Mouse (Mus musculus) cerebellum, postnatal 36 days (tissue): ENCODE measurements around the gene Adgrv1.

Source experiments
- DNase-seq, 2 experiments: peaks; one replicate each; pipeline ENCODE4 v3.0.0; 2021 to 2022; ENCODE audit warnings: mixed read lengths in 2 of 2

Adgrv1 gene

DNA sequence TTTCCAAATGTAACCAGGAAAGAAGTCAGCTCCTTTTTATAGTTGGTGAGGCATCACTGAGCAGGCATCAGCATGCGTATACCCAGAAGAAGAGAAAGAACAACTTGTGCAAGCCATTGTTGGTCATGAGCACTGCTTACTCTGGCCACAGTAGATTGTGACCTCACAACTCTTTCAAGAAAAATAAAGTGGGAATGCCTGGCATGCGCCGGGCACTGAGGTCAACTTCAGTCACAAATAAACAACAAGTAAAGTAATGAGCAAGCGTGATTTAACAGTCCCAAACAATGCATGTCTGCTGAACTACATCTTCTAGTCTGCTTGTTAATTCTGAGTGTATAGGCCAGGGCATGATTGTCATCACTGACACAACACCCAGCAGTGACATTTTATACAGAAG is 499.6 kb downstream of the Adgrv1 start:
- DNase-seq, result no peak

DNA sequence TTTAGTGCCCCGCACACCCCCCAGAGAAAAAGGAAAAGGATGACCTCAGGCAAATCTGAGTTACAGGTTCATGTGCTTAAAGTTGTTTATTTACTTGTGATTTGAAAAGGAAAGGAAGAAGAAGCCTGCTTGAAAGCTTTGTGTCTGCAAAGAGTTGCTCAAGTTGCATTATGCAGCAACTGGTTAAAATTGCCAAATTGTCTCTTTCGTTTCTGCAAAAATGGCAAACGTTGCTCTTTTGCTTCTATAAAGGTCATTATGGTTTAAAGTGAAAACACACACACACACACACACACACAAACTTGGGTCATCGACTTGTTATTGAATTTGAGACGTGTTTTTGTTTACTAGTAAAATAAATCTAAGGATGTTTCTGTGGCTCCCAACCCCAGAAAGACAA is 500.3 kb downstream of the Adgrv1 start:
- DNase-seq, result no peak

DNA sequence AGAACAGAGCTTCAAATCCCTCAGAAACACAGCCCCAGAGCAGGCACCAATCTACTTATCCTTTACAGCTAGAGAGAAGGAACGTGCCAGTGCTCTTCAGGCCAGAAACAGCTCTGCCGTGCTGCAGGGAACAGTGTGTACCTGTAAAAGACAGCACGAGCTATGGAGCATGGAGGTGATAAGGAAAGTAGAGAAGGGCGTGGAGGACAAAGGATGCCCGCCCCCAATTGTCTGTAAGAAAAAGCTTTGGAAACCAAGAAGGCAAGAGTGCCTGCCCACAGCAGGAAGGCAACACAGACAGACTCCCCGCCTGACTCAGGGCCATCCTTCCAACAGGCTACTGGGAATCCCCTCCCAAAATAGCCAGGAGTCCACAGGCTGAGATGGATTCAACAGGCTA is 501.1 kb downstream of the Adgrv1 start:
- DNase-seq, result no peak

DNA sequence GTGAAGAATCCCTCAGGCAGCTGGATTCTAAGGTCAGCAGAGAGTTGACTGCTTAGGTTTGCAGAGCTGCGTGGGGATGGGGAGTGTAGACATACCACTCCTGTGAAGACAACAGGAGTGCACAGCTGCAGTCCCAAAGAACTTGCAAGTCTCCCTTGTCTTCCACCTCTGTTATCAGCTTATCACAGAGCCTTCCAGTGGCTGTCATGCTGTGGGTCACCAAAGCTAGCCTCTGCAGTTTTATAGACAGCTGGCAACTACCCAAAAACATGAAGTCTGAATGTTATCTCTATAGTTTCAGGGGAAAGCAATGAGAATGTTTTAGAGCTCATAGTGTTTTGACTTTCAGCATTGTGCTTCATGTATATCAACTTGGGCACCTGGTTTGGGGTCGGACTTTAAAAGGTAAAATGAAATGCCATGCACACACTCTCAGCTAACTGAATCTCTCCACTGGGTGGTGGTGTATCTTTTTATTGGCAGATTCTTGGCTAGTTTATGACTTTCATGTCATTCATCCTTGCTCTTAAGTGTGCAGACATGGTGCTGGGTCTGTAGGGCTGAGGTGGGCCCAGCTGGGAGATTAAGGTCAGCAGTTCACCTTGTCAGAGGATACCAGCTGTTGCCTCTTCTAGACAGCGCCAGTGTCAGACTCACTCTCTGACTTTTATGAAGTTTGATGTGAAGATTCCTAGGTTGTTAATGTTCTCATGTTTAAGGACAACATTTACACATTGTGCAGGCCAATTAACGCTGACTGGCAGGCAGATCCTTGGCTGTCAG is 502.0 kb downstream of the Adgrv1 start:
- DNase-seq, result no peak

DNA sequence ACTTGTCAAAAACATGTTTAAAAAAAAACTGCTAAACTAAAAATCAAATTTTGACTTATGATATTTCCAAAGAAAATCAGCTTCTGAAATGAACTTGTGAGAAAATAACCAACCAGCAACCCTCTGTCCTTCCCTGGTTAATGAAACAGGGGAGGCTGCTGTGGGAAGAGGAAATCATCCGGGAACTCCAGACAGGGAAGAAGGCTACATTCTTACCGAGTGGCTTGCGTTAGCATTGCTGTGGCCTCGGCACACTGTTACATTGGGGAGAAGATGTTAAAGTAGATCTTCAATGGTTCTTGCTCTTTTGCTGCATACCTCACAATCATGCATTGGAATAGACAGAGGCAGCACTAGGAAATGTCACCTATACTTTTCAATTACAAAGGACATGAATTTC is 507.1 kb downstream of the Adgrv1 start:
- DNase-seq, result no peak

DNA sequence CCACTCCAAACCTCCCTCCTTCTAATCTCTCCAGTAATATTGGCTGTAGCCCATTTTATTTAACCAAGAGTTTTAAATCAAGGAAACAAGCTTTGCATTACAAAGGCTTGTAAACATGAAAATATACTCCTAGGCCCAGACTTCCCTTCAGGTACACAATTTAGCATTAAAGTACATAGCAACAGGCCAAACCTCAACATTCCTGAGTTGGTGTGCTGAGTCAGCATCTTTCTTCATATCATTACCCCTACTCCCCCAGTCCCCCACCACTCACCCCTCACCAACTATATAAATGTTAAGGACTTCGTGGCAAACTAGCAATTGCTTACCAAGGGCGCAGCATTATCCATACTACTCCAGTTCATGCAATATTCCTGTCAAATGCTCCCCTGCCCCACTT is 510.7 kb downstream of the Adgrv1 start:
- no peak for DNase-seq

DNA sequence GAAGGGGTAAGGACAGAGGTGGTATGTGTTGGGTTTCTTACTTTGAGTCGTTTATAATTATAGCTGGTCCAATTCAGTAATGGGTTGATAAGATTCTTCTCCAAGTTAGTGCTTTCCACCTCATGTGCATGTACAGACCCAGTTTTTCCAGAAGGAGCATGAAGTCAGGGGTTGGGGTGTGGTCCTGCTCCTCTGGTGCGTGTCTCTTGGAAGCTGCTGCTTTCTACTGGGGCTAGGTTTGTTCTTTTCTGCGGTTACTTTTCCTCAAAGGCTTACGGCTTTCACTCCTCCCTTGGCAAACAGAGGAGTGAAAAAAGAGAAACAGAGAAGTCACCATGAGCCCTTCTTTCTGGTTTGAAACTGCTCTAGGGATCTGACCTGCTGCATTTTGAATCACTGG is 522.5 kb downstream of the Adgrv1 start:
- no peak for DNase-seq

DNA sequence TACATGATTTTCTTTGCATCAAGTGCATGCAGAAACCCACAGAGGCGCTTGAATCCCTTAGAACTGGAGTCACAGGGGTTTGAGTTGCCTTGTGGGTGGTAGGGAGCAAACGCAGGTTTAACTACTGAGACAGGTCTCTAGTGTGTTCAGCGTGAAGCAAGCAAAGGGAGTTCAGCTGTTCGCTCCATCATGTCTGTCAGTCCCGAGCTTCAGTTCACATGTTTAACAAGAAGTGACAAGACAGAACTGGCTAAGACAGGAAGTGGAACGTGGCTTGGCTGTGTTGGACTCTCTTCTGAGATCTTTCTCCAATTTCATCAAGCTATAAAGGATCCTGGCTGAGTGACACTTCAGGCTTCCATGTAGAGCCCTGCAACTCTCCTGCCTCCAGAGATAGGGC is 523.3 kb downstream of the Adgrv1 start:
- DNase-seq, result no peak

DNA sequence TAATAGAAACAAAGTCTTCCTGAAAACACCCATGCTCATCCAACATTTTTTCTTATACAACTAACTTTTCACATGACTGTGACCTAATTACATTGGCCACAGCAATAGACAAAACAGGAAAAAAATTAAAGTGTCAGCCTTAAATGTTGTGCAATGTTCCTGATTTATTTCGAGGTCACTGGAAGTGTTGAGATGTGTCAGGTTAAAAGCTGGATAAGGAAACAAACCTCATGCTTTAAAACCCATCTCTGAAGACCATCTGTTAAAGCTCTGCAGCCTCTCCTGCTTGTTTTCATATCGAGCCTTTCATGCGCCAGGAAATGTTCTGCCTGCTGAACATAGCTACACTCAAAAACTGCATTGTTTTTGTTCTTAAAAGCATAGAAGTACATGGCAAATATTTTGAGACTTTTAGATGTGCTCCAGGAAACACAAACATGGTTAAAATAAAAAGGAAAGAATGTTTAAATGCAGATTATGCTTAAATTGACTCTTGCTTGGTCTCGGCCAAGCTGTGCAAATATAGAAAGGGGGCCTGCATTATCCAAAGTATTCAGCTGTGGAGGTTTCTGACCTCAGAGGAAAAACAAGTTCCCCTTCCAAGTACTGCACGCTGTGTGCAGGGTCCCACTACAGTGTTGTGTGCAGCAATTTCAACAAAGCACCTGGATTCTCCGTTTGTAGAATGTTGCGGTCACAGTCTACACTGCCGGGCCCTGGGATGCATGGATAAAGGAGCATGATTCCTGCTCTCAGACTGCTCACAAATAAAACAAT is 524.2 kb downstream of the Adgrv1 start:
- DNase-seq, result no peak

DNA sequence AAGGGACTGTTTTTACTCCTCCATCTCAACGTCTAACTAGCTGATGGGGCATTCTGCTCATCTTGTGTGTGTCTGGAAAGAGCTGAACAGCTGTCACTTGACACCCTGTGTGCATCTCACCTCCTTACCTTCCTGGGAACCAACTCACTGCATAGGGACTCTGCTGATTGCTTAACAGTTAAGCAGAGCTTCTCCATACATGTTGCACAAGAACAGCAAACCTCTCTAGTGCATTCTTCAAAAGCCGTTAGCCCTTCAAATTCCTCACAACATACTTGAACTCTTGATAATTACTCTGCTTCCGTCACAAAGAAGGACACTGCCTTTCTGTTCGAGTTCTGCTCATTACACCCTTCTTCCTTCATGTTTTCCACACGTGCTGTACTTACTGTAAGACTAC is 525.5 kb downstream of the Adgrv1 start:
- no peak for DNase-seq

DNA sequence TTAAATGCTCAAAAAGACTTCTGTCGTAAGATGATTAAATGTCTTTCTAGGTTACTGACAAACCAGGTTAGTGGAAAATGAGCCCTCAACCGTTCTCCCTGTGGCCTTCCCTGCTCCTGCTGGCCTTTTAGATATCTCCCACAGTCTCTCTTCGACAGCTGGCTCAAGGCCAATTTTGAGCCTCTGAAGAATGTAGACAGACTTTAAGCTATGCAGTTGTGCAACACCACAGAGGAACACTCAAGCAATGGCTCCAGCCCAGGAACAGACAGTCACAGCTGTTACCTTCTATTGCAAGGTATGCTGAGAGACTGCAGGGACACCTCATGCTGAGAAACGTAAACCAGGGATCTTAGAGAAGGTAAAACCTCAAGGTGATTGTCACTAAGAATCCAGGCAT is 529.2 kb downstream of the Adgrv1 start:
- DNase-seq, result no peak

DNA sequence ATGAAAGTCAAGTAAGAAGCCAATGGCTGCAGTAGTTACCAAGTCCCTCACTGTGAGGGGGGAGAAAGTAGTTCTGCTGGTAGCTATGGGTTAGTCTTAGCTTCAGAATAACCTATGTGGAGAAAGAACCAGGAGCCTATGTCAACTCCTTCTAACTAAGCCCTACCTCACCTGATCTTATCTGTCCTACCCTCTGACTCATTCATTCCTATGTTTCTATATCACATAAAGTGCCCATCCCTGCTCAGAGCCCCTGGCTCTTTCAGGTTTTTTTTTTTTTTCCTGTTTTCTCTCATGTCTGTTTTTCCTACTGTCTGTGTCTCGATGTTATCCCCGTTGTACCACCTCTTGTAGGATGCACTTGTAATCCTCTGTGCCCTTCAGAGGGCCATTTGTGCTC is 536.5 kb downstream of the Adgrv1 start:
- DNase-seq, result no peak

DNA sequence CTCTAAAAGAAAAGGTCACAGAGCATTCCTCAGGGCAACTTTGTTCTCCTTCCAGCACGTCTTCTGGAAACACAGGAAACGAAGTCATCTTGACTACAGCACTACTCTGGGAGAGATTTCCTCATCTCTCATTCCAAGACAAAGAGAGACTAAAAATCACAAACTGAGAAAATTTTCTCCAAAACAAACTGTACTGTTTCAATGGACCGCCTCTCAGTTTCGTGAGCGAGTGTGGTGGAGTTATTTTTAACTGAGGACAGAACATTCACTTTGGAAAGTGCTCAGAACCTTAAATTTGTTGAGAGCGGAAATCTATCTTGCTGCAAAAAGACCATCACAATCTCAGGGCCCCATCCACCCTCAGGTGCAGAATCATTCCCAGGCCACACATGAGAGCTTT is 538.4 kb downstream of the Adgrv1 start:
- DNase-seq, result no peak

DNA sequence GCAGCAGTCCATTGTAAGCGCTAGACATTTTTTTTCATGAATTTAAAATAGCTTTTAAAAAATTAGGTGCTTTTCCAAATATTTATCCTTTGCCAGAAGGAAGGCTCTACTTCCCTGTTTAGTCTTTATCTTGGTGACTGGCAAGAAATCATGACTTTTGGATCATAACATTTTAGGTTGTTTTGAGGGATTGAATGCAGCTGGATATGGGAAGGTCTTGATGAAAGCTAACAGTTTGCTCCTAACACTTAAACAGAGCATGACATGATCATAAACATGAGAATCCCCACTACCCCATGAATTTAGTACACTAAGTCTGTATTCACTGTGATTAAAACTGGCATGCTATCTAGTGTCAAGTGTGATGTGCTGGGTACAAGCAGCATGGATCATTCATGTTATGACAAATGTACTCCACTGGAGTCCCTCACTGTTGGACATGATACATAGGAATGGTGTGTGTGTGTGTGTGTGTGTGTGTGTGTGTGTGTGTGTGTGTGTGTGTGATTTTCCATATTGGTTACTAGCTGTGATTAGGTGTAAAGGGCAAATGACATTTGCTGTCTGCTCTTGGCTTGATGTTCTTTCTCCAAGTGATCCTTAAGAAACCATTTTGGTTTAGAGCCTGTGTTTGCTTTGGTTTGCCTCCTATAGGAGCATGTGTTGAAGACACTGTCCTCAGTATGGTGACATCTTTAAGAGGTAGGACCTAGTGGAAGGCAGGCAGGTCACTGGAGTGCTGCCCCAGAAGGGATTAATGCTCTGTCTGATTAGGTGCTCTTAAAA is 542.7 kb downstream of the Adgrv1 start:
- DNase-seq, result no peak

DNA sequence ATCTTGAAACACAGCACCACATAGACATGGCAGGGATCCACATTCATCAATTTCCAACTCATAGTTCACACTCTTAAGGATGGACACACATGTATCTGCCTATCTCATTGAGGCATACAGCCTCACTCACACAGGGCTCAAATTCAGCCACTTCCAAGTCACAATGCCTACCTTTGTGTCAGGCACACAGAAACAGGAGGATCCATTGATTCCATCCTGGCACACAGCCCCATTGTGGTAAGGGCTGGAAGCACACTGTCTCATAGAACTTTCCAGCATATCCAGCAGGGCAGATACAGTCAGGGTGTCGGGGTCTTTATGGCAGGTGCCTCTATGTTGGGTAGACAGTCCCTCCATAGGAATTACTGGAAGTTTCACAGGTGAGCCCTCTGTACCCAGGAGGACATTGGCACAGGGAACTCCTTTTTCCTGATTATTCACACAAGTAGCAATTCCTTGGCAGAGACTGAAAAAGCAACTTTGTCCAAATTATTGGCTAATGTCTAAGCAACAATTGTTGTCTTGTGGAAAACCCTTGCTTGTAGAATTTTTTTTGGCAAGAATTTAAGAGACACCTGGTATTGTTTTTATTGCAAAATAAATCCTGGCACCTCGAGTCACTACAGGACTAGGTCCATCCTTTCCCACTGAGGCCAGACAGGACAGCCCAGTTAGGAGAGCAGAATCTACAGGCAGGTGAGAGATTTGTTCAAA is 545.8 kb downstream of the Adgrv1 start:
- DNase-seq, result peak in 1 of 2 experiments; percentile 5

DNA sequence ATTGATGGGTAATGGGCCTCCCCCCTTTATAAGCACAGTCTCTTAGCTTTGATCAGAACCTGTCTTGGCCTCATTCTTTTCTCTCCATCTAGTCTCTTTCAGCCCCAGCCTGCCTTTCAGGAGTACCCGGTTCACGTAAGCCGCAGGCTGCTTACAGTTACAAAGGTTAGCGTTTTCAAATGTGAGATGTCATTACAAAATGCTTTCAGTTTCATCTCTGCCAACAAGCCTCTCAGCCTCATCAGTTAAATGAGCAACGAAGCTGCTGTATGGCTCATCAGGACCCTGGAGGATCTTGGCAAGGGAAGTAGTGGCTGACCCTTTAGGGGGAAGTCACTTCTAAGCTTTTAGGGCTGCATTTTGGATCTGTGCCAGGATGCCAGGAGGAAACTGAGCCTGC is 560.7 kb downstream of the Adgrv1 start:
- no peak for DNase-seq

DNA sequence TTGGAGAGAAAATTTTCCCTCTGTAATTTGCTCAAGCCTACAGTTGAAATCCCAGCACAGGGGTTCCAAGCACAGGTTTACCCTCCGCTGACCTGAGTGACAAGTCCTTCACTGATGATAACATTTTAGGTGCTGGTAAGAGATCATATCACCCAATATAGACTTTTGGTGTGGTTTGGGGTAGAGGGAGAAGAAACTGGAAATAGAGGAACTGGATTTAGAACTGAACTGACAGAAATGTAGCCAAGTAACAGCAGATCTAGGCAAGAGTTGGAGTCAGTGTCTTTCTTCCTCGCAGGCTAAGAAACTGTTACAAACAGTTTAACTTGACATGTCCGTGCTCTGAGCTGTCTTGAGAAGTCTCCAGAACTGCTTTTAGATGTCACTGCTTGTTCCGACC is 581.5 kb downstream of the Adgrv1 start:
- no peak for DNase-seq

DNA sequence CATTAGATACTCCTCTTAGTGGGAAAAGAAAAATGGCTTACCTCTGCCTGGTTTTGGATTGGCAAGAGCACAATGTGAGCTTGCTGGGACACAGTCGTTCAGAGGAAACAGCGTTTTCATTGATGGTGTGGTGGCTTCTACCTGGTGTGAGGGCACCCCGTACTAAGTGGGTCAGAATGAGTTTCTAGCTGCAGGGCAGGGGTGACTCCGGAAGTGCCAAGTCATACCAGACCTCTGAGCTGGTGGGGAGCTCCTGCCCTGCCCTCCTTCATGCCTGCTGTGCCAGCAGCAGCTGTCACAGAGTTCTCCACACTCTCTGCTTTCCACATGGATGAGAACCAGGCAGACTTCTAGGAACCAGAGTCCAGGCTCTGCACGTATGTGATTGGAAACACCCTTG is 582.0 kb downstream of the Adgrv1 start:
- no peak for DNase-seq

DNA sequence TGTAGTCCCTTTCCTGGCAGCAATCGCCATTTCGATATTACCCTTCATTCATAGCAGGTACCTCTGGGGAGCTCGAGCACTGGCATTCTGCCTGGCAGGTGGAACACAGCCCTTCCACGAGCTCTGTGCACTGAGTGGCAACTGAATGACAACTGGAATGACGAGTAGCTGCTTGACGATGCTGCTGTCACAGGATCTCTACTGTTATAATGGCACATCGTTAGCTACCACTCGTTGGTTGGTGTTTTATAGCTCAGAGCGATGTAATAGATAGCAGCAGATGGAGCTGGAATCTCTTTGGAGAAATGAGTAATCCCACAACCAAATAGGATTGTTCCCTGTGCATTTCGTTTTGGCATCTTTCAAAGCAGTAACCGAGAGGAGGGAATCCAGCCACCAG is 587.6 kb downstream of the Adgrv1 start:
- no peak for DNase-seq
